Mouse (Mus musculus): Measurements from ENCODE around the gene Prpf38b.
A peak's percentile ranks its signal among the peaks of the same experiment; 100 is the strongest.
"Not testable (repeated sequence)": the region's sequence is repeated elsewhere in the genome, so short reads cannot be mapped to it uniquely, and the experiment has no call there.

Gene Prpf38b

DNA sequence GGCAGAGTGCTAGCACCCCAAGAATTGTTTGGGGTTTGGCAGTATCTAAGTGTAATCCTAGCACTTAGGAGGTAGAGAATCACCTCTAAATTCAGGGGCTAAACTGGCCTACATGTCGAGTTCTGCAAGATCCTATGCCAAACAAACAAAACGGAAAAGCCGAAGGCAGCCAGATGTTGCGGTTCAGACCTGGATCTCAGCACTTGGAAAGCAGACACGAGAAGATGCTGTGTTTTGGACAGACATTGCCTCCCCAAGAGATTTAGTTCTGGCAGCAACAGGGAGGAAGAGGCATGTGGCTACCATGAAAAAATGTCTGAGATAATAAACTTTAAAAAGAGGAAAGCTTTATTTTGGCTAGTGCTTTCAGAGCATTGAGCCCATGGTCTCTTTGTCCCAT, 10.8 kb downstream of the Prpf38b start:
- DNase-seq (ENCODE audit: low read depth, low spot score): no peak

DNA sequence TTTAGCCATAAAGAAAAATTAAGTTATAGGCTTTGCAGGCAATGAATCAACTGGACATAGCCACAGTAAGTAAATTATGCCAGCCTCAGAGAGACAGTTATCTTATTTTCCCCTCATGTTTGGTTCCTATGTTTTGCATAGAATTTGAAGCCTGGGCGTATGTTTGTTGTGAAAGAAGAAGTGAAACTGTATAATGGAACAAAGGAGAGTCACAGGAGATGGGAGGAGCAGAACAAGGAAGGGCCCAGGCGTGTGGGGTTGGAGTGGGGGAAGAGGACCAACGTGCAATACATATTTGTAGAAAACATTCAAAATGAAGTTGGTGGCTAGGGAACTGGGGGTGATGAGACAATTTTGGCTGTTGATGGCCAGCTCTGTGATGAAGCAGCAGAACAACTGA, 11.4 kb downstream of the Prpf38b start:
- DNase-seq (ENCODE audit: low read depth, low spot score): peak; percentile 21

DNA sequence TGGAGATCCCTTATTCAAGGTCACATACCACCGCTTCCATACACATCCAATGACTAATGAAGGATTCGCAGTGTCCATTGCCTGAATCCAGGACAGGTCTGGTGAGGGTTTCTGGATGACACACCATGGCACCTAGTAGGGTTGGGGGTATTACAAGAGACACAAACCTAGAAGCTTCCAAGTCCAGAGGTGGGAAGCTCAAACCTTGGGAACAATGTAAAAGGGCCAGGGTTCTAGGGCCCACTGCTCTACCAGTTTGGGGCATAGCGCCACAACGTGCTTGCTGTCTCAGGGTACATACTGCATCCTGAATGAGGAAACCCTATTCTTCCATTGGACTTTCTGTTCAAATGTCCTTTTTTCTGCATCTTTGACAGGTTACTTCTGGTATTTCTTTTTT, 12.9 kb downstream of the Prpf38b start:
- no peak for DNase-seq (ENCODE audit: low read depth, low spot score)

DNA sequence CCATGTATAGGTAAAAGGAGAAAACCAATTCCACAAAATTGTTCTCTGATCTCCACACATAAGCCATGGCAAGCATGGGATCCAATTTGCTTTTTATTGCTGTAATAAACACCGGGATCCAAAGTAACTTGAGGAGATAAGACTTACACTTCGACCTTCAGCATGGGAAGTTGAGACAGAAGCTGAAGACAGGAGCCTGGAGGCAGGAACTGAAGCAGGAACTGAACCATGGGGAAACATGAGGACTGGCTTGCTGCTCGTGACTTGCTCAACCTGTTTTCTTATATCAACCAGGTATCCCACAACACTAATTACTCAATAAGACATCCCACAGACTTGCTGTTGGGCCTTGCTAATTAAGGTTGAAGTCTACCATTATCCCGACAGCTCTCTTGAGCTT, 18.6 kb downstream of the Prpf38b start:
- no peak for DNase-seq (ENCODE audit: low read depth, low spot score)

DNA sequence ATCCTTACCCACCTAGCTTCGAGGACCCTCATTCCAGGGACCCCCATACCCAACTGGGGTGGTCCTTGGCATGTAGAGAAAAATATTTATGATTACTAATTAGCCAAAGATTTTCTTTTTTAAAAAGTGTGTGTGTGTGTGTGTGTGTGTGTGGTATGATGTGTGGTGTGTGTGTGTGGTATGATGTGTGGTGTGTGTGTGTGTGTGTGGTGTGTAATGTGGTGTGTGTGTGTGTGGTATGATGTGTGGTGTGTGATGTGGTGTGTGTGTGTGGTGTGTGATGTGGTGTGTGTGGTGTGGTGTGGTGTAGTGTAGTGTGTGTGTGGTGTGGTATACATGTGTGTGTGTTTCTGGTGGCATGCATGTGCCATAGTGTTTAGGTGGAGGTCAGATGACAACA, 19.4 kb downstream of the Prpf38b start:
- no peak for DNase-seq (ENCODE audit: low read depth, low spot score)

DNA sequence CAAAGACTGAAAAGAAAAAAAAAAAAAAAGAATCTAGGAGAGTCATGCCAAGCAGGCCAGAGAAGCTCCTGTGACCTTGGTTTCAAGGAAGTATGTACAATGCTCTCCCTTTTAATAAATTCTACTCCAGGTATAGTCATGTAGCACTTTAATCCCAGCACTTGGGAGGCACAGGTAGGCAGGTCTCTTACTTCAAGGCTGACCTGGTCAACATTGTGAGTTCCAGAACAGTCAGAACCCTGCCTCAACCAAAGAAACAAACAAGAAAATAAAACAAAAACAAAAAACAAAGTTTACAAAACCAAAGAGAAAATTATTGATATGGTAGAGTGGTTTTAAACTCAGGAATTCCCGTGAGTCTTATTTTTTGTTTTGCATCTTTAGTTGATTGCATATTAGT, 21.6 kb downstream of the Prpf38b start, which contains the start of gene Fndc7:
Gene Fndc7 (minus strand): TSS at position 101 of the 400 bp plus-strand sequence.
- no peak for DNase-seq (ENCODE audit: low read depth, low spot score)

DNA sequence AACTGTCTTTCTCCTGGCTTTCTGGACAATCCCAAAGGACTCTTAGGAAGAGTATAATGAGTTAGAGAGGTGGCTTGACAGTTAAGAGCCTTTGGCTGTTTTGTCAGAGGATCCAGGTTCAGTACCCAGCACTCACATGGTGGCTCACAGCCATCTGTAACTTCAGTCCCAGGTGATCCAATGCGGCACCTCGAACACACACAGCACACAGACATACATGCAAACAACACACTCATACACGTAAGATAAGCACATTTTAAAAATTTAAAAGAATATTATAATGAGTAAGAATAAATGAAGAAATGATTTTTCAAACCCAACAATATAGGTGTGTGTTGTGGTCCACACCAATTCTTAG, 23.9 kb downstream of the Prpf38b start:
- no peak for DNase-seq (ENCODE audit: low read depth, low spot score)

DNA sequence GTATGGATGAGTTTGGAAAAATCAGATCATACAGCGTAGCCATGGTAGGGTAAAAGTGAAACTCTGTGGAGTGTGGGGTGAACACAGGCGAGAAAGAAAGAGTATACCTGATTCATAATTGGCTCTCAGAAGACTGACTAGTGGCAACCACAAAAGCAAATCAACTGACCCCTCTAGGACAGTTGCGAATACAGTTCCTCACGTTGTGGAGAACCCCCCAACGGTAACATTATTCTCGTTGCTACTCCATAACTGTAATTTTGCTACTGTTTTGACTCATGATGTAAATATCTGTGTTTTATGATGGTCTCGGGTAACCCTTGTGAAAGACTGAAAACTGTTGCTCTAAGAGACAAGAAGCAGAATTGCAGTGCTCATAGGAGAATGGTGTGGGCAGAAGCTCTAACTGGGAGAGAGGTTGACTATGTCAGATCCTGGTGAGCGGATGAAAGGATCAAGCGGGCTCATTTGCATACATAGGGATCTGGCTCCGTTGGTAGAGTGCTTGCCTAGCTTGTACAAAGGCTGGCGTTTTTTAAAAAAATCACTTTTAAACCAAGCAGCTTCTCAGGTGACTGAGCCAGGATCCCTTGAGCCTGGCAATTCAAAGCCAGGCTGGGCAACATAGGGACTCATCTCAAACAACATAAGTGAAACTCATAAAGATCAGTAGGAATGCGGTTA, 24.5 kb downstream of the Prpf38b start:
- DNase-seq (ENCODE audit: low read depth, low spot score): no peak

DNA sequence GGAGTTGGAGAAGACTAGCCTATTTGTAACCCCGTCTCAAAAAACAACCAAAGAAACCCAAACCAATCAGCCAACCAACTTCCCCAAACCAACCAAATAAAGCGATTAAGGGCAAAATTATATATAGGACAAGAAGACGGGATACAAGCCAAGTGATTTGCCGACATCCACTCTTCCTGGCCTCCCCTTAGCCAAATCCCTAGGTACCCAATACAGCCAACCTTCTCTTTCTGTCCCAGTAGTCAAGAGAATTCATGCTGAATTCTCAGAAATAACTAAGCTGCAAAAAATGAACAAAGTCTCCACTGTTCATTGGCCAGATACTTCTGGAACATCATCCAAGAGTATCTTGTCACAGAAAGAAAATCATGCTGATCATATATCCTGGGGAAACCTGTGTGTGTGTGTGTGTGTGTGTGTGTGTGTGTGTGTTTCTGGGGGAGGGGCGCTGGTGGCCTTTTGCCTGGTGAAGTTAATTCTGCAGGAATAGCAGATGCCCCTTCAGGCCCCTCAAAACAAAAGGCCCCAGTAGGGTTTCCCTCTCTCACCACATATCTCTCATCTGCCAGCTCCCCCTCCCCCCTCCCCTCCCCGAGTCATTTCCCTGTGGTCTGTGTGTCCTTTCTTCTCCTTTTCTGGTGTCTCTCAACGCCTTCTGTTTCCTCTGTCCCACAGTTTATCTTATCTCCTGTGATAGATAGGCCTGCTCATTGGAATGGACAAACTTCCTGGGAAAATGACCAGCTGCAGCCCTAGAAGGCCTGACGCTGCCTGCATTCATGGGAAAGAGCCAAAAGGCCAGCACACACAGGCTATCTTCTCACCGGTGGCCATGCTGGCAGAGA, 25.6 kb downstream of the Prpf38b start:
- DNase-seq (ENCODE audit: low read depth, low spot score): no peak

DNA sequence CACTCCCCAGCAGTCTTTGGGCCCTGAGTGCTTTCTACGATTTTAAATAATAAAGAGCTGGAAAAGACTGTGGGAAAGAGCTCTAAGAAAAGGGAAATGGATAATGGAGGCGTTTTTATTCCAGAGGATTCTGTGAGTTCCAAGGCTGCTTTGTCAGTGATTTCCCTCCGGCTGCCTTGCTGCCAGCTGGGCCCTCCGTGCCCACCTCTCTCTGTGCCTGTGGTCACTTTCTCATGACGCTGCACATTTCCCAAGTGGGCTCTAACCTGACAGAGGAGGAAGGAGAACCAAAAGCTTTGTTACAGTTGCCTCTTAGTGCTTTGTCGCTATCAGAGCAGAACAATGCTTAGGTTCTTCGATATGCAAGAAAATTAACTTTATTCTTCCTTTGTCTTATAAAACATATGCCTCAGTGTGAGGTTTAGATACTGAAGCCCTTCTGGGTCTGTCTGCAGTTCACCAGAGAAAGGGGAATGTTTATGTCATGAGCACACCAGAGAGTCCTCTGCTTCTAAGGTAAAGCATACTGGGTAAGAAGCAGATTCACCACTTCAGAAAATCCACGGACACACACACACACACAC, 26.7 kb downstream of the Prpf38b start:
- DNase-seq (ENCODE audit: low read depth, low spot score): no peak

DNA sequence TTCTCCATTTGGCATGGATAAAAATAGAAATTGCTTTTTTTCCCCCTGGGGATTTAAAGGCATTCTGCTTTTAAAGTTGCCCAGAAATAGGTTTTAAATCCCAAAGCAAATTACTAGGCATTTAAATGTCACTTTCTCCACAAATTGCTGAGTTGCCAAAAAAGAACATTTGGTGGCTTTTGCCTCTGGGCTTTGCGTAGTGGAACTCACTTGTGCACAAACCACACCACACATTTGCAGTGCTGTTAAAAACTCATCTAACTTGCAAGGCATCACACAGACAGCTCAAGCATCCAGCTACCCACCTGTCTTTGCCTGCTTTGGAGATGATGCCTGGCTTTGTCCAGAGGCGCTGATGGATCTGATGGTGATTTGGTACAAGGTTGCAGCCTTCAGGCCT, 28.5 kb downstream of the Prpf38b start:
- DNase-seq (ENCODE audit: low read depth, low spot score): no peak

DNA sequence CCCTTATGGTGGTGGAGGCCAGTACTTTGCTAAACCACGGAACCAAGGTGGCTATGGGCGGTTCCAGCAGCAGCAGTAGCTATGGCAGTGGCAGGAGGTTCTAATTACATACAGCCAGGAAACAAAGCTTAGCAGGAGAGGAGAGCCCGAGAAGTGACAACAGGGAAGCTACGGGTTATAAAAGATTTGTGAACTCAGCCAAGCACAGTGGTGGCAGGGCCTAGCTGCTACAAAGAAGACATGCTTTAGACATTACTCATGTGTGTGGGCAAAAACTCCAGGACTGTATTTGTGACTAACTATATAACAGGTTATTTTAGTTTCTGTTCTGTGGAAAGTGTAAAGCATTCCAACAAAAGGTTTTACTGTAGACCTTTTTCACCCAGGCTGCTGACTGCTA, 29.7 kb downstream of the Prpf38b start:
- not testable (repeated sequence) for DNase-seq (ENCODE audit: low read depth, low spot score)

DNA sequence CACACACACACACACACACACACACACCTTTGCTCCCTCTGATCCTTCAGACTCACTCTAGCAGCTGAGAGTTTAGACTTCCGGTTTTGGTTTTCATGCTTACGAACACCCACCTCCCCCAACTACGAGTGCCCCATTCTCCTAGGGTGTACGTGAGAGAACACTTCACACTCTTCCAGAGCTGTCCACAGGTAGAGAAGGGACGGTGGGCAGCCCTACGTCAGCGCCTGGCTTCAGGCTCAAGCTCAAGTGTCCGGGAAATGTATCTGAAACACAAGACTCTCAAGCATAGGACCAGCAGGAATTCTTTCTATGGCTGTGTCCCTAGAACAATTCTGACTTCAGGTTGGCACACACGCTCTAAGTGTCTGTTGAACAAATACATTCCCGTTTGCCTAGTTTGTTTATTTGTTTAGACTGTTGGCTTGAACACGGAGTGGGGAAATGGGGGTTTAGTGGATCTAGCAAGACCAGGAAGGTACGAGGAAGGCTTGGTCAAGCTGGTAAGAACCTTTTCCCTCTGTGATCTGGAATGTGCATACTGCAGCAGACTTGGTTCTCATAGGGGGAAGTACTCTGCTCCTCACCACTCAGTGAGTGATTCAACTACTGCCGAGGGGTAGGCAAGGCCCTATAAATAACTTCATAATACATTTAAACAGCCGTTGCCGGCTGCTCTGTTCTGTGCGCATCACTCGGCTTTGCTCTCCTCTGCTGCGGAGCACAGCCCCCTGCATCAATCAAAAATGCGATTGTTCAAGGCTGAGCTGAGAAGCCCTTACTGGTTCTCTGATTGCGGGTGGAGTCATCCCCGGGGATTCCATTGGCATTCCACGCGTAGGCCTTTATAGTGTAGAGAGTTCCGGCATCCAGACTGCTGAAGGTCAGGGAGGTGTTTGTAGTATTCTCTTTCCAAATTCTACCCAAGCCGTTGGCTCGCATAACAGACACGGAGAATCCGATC, 30.7 kb downstream of the Prpf38b start:
- peak; percentile 79 for DNase-seq (ENCODE audit: low read depth, low spot score)

DNA sequence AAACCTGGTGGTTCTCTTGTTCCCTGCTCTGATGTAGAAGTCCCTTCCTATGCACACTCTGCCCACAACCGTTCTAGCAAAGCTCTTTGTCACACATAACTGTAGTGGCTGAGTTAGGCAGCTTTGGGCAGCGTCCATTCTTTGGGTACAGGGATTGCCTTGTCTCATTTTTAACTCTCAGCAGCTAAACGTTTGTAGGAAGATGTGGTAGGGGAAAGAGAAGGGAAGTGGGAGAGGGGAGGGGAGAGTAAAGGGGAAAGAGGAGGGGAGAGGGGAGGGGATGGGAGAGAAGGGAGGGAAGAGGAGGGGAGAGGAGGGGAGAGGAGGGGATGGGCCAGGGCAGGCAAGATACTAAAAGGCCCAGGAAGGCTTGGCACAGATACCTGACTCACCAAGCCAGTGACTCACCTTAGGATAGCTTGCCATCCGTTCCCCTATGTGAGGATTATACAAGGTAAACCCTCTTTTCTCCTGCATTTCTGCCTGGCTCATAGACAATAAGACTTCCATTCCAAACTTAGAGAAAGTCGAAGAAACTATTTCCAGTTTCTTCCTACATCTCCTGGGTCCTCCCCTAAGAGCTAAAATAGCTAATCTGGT, 31.6 kb downstream of the Prpf38b start:
- DNase-seq (ENCODE audit: low read depth, low spot score): peak; percentile 15

DNA sequence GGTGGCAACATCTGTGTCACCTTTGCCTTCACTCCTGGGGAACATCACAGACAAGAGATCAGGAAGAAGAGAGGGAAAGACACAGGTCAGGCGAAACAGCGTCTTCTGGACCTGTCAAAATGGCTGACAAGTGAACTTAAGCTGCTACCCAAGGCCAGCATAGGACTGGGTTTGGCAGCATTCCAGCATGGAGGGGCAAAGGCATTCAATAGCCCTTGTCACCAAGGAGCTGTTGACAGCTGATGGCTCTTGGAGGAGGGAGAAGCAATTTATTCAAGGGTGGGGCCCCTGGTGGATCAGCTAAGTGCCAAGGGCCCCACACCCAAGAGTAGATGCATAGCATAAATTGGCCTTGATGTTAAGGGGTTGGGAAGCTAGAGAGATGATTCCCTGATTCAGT, 32.4 kb downstream of the Prpf38b start:
- no peak for DNase-seq (ENCODE audit: low read depth, low spot score)

DNA sequence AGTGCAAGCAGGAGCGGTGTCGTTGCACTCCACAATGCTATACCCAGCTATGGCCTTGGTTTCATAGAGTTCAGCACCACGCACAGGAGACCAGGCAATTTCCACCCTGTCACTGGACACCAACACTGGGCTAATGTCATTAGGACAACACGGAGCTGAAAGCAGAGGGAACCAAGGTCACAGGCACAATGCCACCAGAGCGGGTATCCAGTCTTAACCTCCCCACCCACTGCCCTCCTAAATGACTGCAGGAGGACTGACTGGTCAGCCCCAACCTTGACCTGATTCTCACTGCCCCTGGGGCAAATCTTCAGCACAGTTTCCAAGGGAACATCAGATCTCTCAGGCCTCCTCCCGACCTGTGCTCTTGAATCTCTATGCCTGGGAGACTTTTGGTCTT, 40.9 kb downstream of the Prpf38b start:
- no peak for DNase-seq (ENCODE audit: low read depth, low spot score)

DNA sequence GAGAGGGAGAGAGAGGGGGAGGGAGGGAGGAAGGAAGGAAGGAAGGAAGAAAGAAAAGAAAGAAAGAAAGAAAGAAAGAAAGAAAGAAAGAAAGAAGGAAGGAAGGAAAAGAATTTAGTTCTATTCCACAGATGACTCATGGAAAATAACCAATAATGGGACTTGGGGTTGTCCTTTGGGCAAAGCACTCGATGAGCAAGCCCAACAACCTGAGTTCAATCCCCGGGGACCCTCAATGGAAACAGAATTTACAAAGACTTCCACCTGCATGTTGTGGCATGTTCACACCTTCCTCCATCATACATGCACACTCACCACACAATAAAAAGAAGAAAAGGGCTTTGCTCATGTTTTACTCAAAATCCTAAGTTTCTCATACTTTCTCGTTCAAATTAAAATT, 44.1 kb downstream of the Prpf38b start:
- no peak for DNase-seq (ENCODE audit: low read depth, low spot score)

DNA sequence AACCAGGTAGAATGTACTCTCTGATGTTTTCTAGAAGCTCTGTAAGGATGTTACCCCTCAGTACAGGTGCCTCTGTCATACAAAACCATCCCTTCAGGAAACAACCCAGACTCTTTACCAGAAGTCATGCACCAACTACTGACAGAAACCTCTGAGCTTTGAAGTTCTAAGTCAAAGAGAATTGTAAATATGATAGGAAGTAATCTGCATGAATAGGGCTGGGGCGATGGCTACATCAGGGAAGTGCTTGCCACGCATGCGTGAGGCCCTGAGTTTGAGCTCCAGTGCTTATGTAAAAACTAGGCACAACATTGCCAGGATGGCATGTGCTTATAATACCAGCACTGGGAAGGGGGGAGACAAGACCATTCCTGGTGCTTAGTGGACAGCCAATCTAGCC, 45.9 kb downstream of the Prpf38b start:
- DNase-seq (ENCODE audit: low read depth, low spot score): peak; percentile 86

DNA sequence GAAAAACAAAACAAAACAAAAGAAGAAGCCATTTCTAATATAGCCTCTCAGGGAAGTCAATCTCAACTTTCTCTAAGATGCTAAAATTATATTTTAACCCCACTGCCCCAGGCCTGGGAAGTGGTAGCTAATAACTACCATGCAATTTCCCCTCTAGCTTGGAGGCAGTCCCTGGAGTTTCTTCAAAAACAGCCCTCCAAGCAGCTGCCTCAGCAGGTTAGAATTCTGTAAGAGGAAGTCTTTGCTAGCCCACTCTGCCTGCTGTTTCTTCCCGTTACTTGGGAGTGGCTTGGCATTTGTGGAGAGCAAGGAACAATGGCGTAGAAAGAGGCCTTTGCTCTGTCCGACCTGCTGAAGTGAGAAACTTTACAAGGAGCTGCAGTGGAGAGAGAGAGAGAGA, 46.4 kb downstream of the Prpf38b start:
- peak; percentile 16 for DNase-seq (ENCODE audit: low read depth, low spot score)

DNA sequence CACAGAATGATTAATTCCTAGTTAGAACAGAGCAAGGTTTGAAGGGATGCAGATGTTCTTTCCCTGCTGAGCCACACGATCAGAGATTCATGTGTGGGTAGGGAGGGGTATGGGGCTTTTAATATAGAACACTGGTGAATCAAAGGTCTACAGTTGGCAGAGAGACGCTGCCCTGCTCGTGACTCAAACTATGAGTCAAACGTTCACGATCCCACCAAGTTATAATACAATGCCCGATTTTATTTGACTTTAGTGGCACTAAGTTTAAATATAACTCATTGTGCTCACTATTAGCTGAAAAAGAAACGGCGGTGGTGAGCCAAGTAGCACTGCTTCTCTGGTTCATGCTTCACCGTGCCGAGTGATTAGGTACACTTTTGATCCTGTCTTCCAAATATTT, 48.4 kb downstream of the Prpf38b start:
- no peak for DNase-seq (ENCODE audit: low read depth, low spot score)

DNA sequence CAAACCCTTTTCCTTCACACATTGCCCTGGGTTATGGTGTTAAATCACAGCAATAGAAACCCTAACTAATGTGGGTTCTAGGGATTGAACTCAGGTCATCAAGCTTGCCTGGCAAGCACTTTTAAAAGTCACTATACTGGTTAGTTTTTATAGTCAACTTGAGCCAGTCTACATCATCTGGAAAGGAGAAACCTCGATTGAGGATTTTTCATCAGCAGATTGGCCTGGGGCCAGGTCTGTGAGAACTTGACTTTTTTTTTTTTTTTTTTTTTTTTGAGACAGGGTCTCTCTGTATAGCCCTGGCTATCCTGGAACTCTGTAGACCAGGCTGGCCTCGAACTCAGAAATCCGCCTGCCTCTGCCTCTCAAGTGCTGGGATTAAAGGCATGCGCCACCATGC, 49.2 kb downstream of the Prpf38b start:
- not testable (repeated sequence) for DNase-seq (ENCODE audit: low read depth, low spot score)

All from CD4-positive, CD25-positive, alpha-beta regulatory T cell, adult 2 months (primary cell).